Mouse (Mus musculus) ES-Bruce4 (cell line): ENCODE measurements at regions not wholly inside any gene's neighbourhood (a gene's known extent, or its start where the extent isn't known, plus 50 kb on each side); places are given as distances from the start of the nearest gene placed in this dataset.

ENCODE experiments used
- H3K27ac ChIP-seq: 2 replicates; pipeline ENCODE4 v1.5.1; 2012; ENCODE audit warnings: low read length, inconsistent platforms; ENCODE audit not compliant: insufficient read depth
- H3K27me3 ChIP-seq: 2 replicates; pipeline ENCODE4 v1.6.1; 2012; ENCODE audit warnings: mild to moderate bottlenecking, low read length, inconsistent platforms; ENCODE audit not compliant: control insufficient read depth, poor library complexity, insufficient read depth, severe bottlenecking
- H3K36me3 ChIP-seq: 2 replicates; pipeline ENCODE4 v1.6.1; 2012; ENCODE audit warnings: inconsistent platforms, mild to moderate bottlenecking, low read length, moderate library complexity; ENCODE audit not compliant: control insufficient read depth, poor library complexity, insufficient read depth, severe bottlenecking
- H3K4me1 ChIP-seq: one replicate; pipeline ENCODE4 v1.8.1; 2011; ENCODE audit warnings: low read length; ENCODE audit not compliant: control insufficient read depth, insufficient read depth
- H3K4me3 ChIP-seq: 2 replicates; pipeline ENCODE4 v1.5.1; 2011; ENCODE audit warnings: low read depth, mild to moderate bottlenecking, low read length
- H3K9ac ChIP-seq: 2 replicates; pipeline ENCODE4 v1.6.1; 2012; ENCODE audit warnings: low read depth, mild to moderate bottlenecking, inconsistent platforms; ENCODE audit not compliant: poor library complexity, severe bottlenecking
- H3K9me3 ChIP-seq: replicated peaks from 2 replicates; pipeline ENCODE4 v1.6.1; 2012; ENCODE audit warnings: mild to moderate bottlenecking, low read length, inconsistent platforms; ENCODE audit not compliant: control insufficient read depth, poor library complexity, insufficient read depth, severe bottlenecking
- CTCF ChIP-seq: IDR thresholded peaks from one replicate; pipeline ENCODE4 v1.8.1; 2011; ENCODE audit warnings: low read depth, low read length
- EP300 ChIP-seq: IDR thresholded peaks from 2 replicates; pipeline ENCODE4 v1.6.1; 2011; ENCODE audit warnings: low read depth, low read length; ENCODE audit not compliant: insufficient read depth
- POLR2A ChIP-seq: IDR thresholded peaks from one replicate; pipeline ENCODE4 v1.8.1; 2011; ENCODE audit warnings: low read length; ENCODE audit not compliant: insufficient read depth

DNA sequence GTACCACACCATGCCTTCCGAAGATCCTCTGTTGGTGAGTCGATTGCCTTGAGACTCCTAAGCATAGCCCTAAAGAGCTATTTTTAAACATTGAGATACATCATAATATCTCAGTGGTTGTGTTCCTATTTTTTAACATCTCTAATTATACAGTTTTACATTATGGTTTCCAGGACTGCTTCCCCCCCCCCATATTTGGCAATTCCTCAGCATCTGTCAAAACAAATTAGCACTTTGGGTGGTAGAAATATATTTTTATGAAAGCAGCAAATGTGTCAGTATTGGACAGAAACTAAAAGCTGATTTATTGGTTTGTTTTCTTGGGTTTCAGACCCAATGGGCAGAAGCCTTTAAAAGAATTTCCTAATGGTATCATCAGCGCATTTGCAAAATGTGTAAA lies 116.2 kb upstream of the Rcn1 start:
- Histone ChIP-seq H3K4me3 (no peak overlapping the region), H3K9ac (no peak overlapping the region), H3K4me1 (no peaks in the 10 kb centered on the region), H3K27ac (no peak overlapping the region), H3K27me3 (no peaks in the 10 kb centered on the region), H3K36me3 (no peaks in the 10 kb centered on the region), H3K9me3 (no peaks in the 10 kb centered on the region)
- no peak for TF ChIP-seq CTCF
- TF ChIP-seq POLR2A: no peak
- TF ChIP-seq EP300: no peak

DNA sequence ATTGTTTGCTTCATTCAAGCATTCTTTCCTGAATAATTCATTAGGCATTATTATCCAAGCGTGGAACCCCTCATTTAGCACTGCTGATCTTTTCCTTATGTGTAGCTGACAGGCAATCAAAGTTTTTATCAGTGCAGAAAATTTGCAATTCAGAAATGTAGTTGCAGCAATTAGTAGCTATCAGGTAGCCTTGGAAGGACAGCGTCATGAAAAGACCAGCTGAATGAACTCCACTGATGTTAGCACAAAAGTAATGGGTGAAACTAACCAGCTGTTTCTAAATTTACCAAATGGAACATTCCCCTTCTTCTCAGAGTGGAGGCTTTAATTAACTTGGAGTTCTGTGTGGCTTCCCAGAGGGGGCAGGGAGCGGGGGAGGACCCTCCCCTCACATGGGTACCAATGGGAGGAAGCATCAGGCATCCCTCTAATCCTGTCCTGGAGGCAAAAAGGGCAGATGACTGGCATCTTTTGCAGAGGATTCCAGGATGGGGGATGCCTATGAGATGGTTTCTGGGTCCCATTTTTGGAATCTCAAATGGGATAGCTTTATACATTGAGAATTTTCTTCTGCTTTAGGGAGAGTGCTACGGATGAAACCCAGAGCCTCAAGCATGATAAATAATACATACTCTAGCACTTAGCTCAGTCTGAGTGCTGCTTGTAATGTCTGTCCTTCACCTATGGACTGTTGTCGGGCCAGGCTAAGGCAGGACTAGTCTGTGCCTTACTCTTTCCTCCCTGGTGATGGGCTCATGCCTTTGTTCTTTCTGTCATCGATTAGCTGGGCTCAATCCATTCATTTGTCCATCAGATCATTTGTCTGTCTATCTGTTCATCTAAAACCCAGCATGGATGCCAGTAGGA lies 117.4 kb upstream of the Rcn1 start:
- H3K27me3 ChIP-seq: no peaks in the 10 kb centered on the region

DNA sequence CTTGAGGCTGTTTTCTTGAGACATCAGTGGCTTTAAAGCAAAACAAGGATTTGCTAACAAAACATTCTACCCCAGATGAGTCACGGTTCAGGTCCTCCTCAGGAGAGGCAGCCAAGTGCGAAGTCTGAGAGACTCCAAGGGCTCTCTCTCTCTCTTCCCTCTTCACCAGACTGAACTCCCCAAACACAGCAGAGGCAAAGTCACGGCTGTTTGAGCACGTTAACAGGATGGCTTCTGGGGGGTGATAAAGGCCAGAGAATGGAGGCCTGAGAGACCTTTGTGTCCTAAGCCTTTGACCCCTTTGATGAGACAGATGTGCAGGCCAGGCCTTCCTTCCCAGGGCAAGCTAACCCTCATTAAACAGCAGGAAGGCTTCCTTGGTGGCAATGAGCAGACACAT lies 122.7 kb upstream of the Rcn1 start:
- Histone ChIP-seq H3K9me3 (no peaks in the 10 kb centered on the region), H3K9ac (no peak overlapping the region), H3K27me3 (no peaks in the 10 kb centered on the region), H3K27ac (no peak overlapping the region), H3K4me3 (no peak overlapping the region), H3K36me3 (no peaks in the 10 kb centered on the region), H3K4me1 (no peaks in the 10 kb centered on the region)
- no peak for TF ChIP-seq POLR2A
- no peak for TF ChIP-seq EP300
- no peak for TF ChIP-seq CTCF

More for the DNA sequence above, 117.4 kb upstream of the Rcn1 start:
- no peaks in the 10 kb centered on the region for H3K9me3 ChIP-seq
- no peaks in the 10 kb centered on the region for H3K4me1 ChIP-seq
- H3K4me3 ChIP-seq: no peak overlapping the region
- no peak overlapping the region for H3K9ac ChIP-seq
- H3K27ac ChIP-seq: no peak overlapping the region
- no peaks in the 10 kb centered on the region for H3K36me3 ChIP-seq
- TF ChIP-seq EP300 (no peak), CTCF (no peak), POLR2A (no peak)

- H3K4me3 ChIP-seq: no peak overlapping the region
- TF ChIP-seq EP300 (no peak), POLR2A (no peak), CTCF (peak; percentile 62)
- no peaks in the 10 kb centered on the region for H3K4me1 ChIP-seq
- no peak overlapping the region for H3K27ac ChIP-seq
- H3K27me3 ChIP-seq: no peaks in the 10 kb centered on the region
- H3K9me3 ChIP-seq: no peaks in the 10 kb centered on the region
- H3K36me3 ChIP-seq: no peaks in the 10 kb centered on the region
- no peak overlapping the region for H3K9ac ChIP-seq
Measured at GRCm38 (mm10) chr2:105523297-105523802, 124.2 kb upstream of the Rcn1 start.

- Histone ChIP-seq H3K9ac (no peak overlapping the region), H3K4me1 (no peaks in the 10 kb centered on the region), H3K27me3 (no peaks in the 10 kb centered on the region), H3K27ac (no peak overlapping the region), H3K4me3 (no peak overlapping the region), H3K36me3 (no peaks in the 10 kb centered on the region), H3K9me3 (no peaks in the 10 kb centered on the region)
- TF ChIP-seq CTCF (no peak), EP300 (no peak), POLR2A (no peak)
Measured at GRCm38 (mm10) chr2:105525111-105525610, 126.0 kb upstream of the Rcn1 start.

GRCm38 (mm10) chr2:105528535-105528934 lies 129.4 kb upstream of the Rcn1 start:
- Histone ChIP-seq H3K36me3 (no peaks in the 10 kb centered on the region), H3K9me3 (no peaks in the 10 kb centered on the region), H3K27me3 (no peaks in the 10 kb centered on the region), H3K4me3 (no peak overlapping the region), H3K9ac (no peak overlapping the region), H3K27ac (no peak overlapping the region), H3K4me1 (no peaks in the 10 kb centered on the region)
- no peak for TF ChIP-seq POLR2A
- TF ChIP-seq CTCF: no peak
- TF ChIP-seq EP300: no peak
